Mouse (Mus musculus) ES-Bruce4 (cell line): ENCODE measurements around the gene Glp1r. TPM values are rescaled to one million over a fixed set of nuclear protein-coding genes. Genes with fewer than 3 reads are reported as not detected.

ENCODE experiments used
- H3K27ac ChIP-seq: 2 replicates; pipeline ENCODE4 v1.5.1; 2012; ENCODE audit warnings: low read length, inconsistent platforms; ENCODE audit not compliant: insufficient read depth
- H3K27me3 ChIP-seq: 2 replicates; pipeline ENCODE4 v1.6.1; 2012; ENCODE audit warnings: mild to moderate bottlenecking, low read length, inconsistent platforms; ENCODE audit not compliant: control insufficient read depth, poor library complexity, insufficient read depth, severe bottlenecking
- H3K36me3 ChIP-seq: 2 replicates; pipeline ENCODE4 v1.6.1; 2012; ENCODE audit warnings: inconsistent platforms, mild to moderate bottlenecking, low read length, moderate library complexity; ENCODE audit not compliant: control insufficient read depth, poor library complexity, insufficient read depth, severe bottlenecking
- H3K4me1 ChIP-seq: one replicate; pipeline ENCODE4 v1.8.1; 2011; ENCODE audit warnings: low read length; ENCODE audit not compliant: control insufficient read depth, insufficient read depth
- H3K4me3 ChIP-seq: 2 replicates; pipeline ENCODE4 v1.5.1; 2011; ENCODE audit warnings: low read depth, mild to moderate bottlenecking, low read length
- H3K9ac ChIP-seq: 2 replicates; pipeline ENCODE4 v1.6.1; 2012; ENCODE audit warnings: low read depth, mild to moderate bottlenecking, inconsistent platforms; ENCODE audit not compliant: poor library complexity, severe bottlenecking
- H3K9me3 ChIP-seq: replicated peaks from 2 replicates; pipeline ENCODE4 v1.6.1; 2012; ENCODE audit warnings: mild to moderate bottlenecking, low read length, inconsistent platforms; ENCODE audit not compliant: control insufficient read depth, poor library complexity, insufficient read depth, severe bottlenecking
- CTCF ChIP-seq: IDR thresholded peaks from one replicate; pipeline ENCODE4 v1.8.1; 2011; ENCODE audit warnings: low read depth, low read length
- EP300 ChIP-seq: IDR thresholded peaks from 2 replicates; pipeline ENCODE4 v1.6.1; 2011; ENCODE audit warnings: low read depth, low read length; ENCODE audit not compliant: insufficient read depth
- POLR2A ChIP-seq: IDR thresholded peaks from one replicate; pipeline ENCODE4 v1.8.1; 2011; ENCODE audit warnings: low read length; ENCODE audit not compliant: insufficient read depth
- polyA plus RNA-seq: library from polyadenylated mRNA; stranded (reverse); fragments of >200 nt; gene quantifications from 2 replicates; pipeline ENCODE4 v1.2.4, GENCODE M21; 2011; ENCODE audit warnings: low read depth; ENCODE audit not compliant: missing spikeins, insufficient read depth, insufficient read length

The Glp1r gene
- polyA plus RNA-seq, 1 experiment = 1.9 TPM

DNA sequence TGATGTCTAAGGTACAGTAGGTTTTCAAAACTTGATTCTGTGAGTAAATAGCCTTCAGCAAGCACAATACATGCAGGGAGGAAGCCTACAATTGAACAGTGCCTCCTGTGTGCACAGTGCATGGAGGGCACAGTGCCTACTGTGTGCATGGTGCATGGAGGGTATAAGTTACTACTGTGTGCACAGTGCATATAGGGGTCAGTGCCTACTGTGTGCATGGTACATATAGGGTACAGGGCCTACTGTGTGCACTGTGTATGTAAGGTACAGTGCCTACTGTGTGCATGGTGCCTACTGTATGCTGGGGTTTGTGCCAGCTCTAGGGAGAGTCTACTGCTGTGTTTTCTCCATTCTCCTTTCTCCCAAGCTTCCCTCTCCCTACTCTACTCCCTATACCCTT is 12.6 kb downstream of the Glp1r start:
- Histone ChIP-seq H3K36me3 (no peaks in the 10 kb centered on the region), H3K9me3 (no peaks in the 10 kb centered on the region), H3K4me3 (no peak overlapping the region), H3K9ac (no peak overlapping the region), H3K27me3 (no peaks in the 10 kb centered on the region), H3K27ac (no peak overlapping the region), H3K4me1 (no peaks in the 10 kb centered on the region)
- no peak for TF ChIP-seq CTCF
- TF ChIP-seq POLR2A = no peak
- no peak for TF ChIP-seq EP300

DNA sequence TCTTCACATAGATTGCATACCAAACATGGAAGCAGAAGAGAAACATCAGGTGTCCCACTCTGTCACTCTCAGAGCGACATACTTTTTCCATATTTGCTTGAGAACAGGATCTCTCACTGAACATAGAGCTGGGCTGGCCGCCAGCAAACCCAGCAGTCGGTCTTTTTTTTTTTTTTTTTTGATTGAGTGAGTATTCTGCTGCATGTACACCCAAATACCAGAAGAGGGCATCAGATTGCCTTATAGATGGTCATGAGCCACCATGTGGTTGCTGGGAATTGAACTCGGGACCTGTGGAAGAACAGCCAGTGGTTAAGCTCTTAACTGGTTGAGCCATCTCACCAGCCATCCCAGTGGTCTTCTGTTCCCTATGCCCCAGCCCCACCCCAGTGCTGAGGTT is 21.9 kb downstream of the Glp1r start:
- Histone ChIP-seq H3K9me3 (no peaks in the 10 kb centered on the region), H3K27ac (no peak overlapping the region), H3K27me3 (no peaks in the 10 kb centered on the region), H3K36me3 (no peaks in the 10 kb centered on the region), H3K9ac (no peak overlapping the region), H3K4me1 (no peaks in the 10 kb centered on the region), H3K4me3 (no peak overlapping the region)
- no peak for TF ChIP-seq EP300
- no peak for TF ChIP-seq CTCF
- TF ChIP-seq POLR2A = no peak

DNA sequence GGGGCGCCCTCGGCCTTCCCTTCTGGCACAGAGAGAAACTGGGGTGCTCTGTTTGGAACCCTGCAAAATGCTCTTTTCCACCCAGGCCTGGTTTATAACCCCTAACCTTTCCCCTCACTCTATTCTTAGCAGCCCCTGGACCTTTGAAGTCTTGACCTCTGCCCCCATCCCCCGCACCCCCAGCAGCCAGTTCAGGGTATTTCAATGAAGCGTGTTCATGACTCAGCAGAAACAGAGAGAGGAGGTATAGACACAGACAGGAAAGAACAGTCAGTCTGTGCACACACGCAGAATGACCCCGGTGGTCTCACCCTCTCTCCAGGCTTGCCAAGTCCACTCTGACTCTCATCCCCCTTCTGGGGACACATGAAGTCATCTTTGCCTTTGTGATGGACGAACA is 29.2 kb downstream of the Glp1r start:
- Histone ChIP-seq H3K4me1 (no peaks in the 10 kb centered on the region), H3K27me3 (no peaks in the 10 kb centered on the region), H3K27ac (no peak overlapping the region), H3K4me3 (no peak overlapping the region), H3K9ac (no peak overlapping the region), H3K36me3 (no peaks in the 10 kb centered on the region), H3K9me3 (no peaks in the 10 kb centered on the region)
- TF ChIP-seq CTCF (no peak), POLR2A (no peak), EP300 (no peak)

DNA sequence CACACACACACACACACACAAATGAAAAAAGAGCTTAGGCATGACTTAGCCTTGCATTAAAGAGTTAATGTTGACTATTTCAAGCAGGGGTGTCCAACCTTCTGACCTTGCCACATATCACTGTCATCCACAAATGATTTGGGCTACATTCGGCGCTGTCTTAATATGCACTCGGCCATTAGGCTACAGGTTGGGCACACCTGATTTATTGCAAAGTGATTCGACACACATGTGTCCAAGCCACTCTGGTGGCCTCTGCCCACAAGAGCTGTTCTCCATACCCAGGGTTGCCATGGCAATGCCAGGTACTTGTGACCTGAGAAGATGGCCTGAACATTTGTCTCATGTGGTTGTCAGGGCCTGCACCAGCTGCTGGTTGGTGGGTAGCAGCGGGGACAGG is 31.2 kb downstream of the Glp1r start:
- H3K9me3 ChIP-seq = no peaks in the 10 kb centered on the region
- H3K27ac ChIP-seq = no peak overlapping the region
- no peaks in the 10 kb centered on the region for H3K36me3 ChIP-seq
- no peak overlapping the region for H3K9ac ChIP-seq
- no peaks in the 10 kb centered on the region for H3K27me3 ChIP-seq
- no peak for TF ChIP-seq POLR2A
- no peaks in the 10 kb centered on the region for H3K4me1 ChIP-seq
- H3K4me3 ChIP-seq = no peak overlapping the region

DNA sequence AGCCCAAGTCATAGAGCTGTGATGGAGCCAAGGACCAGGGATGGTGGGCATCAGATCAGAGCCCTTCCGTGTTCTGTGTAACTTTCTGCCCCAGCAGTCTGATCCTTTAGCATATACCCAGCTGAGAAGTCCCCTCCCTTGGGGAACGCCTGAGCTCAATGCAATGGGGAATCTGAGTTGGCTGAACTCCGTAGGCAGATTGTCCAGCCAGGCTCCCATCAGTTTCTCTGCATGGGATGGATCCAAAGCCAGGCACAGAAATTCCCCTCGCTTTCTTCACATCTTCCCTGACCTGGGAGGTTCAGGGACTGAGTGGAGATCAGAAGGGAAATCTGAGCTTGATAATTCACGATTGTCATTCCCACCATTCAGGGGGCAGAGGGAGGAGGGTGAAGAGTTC is 33.7 kb downstream of the Glp1r start:
- H3K27ac ChIP-seq = no peak overlapping the region
- no peak overlapping the region for H3K9ac ChIP-seq
- no peaks in the 10 kb centered on the region for H3K36me3 ChIP-seq
- no peak overlapping the region for H3K4me3 ChIP-seq
- no peaks in the 10 kb centered on the region for H3K27me3 ChIP-seq
- H3K4me1 ChIP-seq = no peaks in the 10 kb centered on the region
- no peaks in the 10 kb centered on the region for H3K9me3 ChIP-seq
- TF ChIP-seq EP300 (no peak), CTCF (no peak), POLR2A (no peak)

DNA sequence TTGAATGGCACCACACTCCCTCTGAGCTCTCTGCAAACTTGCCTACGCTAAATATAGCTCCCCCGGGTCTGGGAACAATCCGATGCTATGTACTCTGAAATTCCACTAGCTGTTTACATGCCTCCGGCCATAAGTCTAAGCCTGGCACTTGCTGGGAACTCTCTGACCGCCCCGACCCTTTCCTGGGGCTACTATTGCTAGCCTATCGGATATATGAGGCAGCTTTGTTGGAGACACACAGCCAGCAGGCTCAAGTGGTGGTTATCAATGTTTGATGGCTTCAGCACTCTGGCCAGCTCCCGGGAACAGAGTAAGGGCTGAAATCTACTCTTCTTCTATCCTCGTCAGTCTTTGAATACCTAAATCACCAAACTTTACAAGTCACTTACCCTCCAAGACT is 36.9 kb downstream of the Glp1r start:
- no peaks in the 10 kb centered on the region for H3K27me3 ChIP-seq
- H3K9ac ChIP-seq = no peak overlapping the region
- no peaks in the 10 kb centered on the region for H3K36me3 ChIP-seq
- no peaks in the 10 kb centered on the region for H3K4me1 ChIP-seq
- TF ChIP-seq CTCF (no peak), POLR2A (no peak), EP300 (no peak)
- H3K9me3 ChIP-seq = no peaks in the 10 kb centered on the region
- no peak overlapping the region for H3K27ac ChIP-seq
- H3K4me3 ChIP-seq = no peak overlapping the region

DNA sequence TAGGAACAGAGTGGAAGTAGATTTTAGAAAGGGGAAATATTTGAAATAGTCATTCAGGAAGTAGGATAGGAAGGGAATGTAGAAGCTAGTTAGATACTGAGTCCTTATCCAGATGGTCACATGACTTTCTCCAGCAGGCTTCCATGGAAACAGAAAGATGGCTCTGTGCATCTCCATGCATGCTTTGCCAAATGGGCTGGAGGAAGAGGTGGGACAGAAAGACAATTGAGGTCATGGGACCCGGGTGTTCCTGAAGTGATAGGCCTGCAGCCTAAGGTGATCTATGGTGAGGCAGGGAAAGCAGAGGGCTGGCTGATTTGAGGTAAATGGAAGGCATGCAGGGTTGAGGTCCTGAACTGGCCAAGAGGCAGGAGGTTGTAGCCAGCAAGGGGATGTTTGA is 46.8 kb downstream of the Glp1r start:
- Histone ChIP-seq H3K4me1 (no peaks in the 10 kb centered on the region), H3K9me3 (no peaks in the 10 kb centered on the region), H3K9ac (no peak overlapping the region), H3K4me3 (no peak overlapping the region), H3K36me3 (no peaks in the 10 kb centered on the region), H3K27ac (no peak overlapping the region), H3K27me3 (no peaks in the 10 kb centered on the region; the same call in 1 of the 2 replicates)
- TF ChIP-seq EP300 (no peak), CTCF (no peak), POLR2A (no peak)
